Mouse (Mus musculus): ENCODE measurements at regions not wholly inside any gene's neighbourhood (a gene's known extent, or its start where the extent isn't known, plus 50 kb on each side); places are given as distances from the start of the nearest gene placed in this dataset.

GRCm38 (mm10) chr9:74705698-74706097 is 156.0 kb upstream of the Onecut1 start:
- TF ChIP-seq CTCF (conservative IDR thresholded peaks at IDR 0.05; ENCODE audit: low read length): no peak
- TF ChIP-seq NANOG (IDR thresholded peaks at IDR 0.05; ENCODE audit: borderline replicate concordance, low read length): no peak
- no peak for TF ChIP-seq POU5F1 (IDR thresholded peaks at IDR 0.05; ENCODE audit: borderline replicate concordance, low read length)
